Mouse (Mus musculus): ENCODE results near the gene Tcf12.

GRCm38 (mm10) chr9:72085017-72085416, 26.7 kb downstream of the Tcf12 start:
- no peak for TF ChIP-seq CTCF (IDR thresholded peaks at IDR 0.05; ENCODE audit: low read depth)
- TF ChIP-seq EP300 (IDR thresholded peaks at IDR 0.05; ENCODE audit: low read depth) = no peak
